Mouse (Mus musculus): Measurements from ENCODE around the gene Zfp13.
"Not testable (repeated sequence)": the region's sequence is repeated elsewhere in the genome, so short reads cannot be mapped to it uniquely, and the experiment has no call there.

The Zfp13 gene

DNA sequence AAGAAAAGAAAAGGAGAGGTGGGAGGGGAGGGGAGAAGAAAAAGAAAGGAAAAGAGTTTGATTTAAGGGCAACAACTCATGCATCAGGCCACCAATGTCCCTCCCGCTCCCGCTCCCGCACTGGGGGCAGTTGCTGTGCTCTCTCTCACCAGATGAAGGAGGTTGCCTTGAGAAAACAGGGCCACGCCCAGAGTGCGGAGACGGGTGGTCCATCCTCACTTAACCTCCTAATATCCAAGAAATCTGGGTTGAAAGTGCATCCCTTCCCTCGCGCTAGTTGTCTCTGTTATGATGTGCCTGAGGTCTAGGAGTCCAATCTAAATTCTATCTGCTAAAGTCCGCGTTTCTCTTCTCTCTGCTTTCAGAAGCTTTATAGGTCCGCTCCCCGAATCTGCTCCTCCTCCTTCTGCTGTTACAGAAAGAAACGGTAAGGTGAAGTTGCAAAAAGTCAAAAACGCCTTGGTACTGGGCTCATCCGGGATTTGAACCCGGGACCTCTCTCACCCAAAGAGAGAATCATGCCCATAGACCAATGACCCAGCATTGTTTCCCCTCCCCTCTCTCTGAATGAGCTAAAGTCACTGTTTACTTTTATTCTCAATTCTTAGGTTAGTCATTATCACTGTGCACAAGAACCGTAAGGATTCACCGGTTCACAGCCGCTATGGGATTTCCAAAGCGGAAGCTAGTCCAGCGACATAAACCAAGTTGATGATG, 60.8 kb downstream of the Zfp13 start:
- TF ChIP-seq POU5F1 (IDR thresholded peaks at IDR 0.05; ENCODE audit: borderline replicate concordance, low read length), result no peak
- TF ChIP-seq CTCF (conservative IDR thresholded peaks at IDR 0.05; ENCODE audit: low read length), result no peak
- TF ChIP-seq NANOG (IDR thresholded peaks at IDR 0.05; ENCODE audit: borderline replicate concordance, low read length), result no peak
- peaks cover 24% of the 10 kb centered on the region for H3K27me3 ChIP-seq (ENCODE audit: insufficient read depth, low read length)
- H3K9me3 ChIP-seq (ENCODE audit: low read length), result no peaks in the 10 kb centered on the region
- H3K4me1 ChIP-seq (replicated peaks; ENCODE audit: low read depth, low read length), result peaks cover 59% of the 10 kb centered on the region
- no peaks in the 10 kb centered on the region for H3K36me3 ChIP-seq (ENCODE audit: insufficient read depth, low read length)
- H3K4me3 ChIP-seq (replicated peaks; ENCODE audit: low read length), result peak overlapping the region; percentile 66

DNA sequence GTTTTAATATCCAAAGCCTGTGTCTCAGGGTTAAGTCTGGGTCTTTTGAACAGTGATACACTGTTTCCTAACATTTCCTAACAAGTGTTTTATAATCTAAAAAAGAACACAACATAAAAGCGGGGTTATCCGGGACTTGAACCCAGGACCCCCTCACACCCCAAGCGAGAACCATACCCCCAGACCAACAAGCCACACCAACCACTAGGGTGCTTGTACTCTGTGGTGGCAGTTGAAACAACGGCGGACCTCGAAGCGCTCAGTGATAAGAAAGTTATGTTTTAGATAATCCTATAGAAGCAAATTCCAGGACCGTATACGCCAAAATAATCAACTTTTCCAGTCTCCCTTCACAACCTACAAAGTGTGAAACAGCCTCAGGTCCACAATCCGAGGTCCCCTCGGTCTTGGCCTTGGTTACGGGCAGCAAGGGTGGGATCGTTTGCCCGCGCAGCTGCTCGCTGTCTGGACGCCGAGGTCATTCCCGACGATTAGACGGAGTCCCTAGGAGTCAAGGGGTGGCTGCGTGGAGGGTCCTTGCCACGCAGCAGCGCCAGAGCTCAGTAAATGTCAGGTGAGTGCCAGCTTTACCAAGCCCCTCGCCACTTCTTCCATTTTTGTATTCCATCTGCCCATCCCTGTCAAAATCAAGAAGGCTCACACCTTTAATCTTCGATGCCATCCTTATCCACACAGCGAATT, 61.6 kb downstream of the Zfp13 start:
- no peak for TF ChIP-seq POU5F1 (IDR thresholded peaks at IDR 0.05; ENCODE audit: borderline replicate concordance, low read length)
- no peak for TF ChIP-seq NANOG (IDR thresholded peaks at IDR 0.05; ENCODE audit: borderline replicate concordance, low read length)
- no peak for TF ChIP-seq CTCF (conservative IDR thresholded peaks at IDR 0.05; ENCODE audit: low read length)
- H3K27me3 ChIP-seq (ENCODE audit: insufficient read depth, low read length), result peaks cover 24% of the 10 kb centered on the region
- H3K4me1 ChIP-seq (replicated peaks; ENCODE audit: low read depth, low read length), result peaks cover 51% of the 10 kb centered on the region
- H3K36me3 ChIP-seq (ENCODE audit: insufficient read depth, low read length), result no peaks in the 10 kb centered on the region
- peak overlapping the region; percentile 66 for H3K4me3 ChIP-seq (replicated peaks; ENCODE audit: low read length)
- no peaks in the 10 kb centered on the region for H3K9me3 ChIP-seq (ENCODE audit: low read length)

DNA sequence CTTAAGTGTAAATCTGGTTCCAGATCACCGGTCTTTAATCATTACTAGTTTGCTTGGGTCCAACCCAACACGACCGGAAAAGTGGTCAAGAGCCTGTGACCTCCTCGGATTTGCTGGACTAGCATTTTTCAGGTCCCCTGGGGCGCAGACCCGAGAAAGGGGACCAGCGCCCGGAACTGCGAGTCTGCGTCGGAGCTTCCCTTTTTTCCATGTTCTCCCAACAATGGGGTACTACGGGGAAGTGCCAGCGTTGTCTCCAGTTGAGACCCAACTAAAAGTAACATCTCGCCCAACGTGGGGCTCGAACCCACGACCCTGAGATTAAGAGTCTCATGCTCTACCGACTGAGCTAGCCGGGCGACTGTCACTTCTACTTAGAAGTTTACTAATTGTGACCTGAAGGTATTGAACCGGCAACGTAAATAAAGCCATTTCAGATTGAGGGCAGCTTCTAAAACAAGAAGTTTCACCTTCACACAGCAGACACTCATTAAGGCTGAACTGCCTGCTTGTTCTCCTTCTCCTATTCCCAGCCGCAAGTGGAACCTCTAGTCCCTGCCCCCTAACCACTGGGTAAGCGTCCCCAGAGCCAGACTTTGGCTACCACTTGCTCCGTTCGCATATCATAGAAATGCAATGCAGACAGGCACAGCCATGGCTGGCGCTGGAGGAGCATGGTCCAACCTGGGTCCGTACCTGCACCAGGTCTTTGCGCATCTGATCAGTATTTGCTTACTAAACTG, 64.1 kb downstream of the Zfp13 start:
- not testable (repeated sequence) for H3K36me3 ChIP-seq (ENCODE audit: insufficient read depth, low read length); H3K9me3 ChIP-seq (ENCODE audit: low read length)
- H3K4me1 ChIP-seq (replicated peaks; ENCODE audit: low read depth, low read length), result peaks cover 31% of the 10 kb centered on the region
- peaks cover 27% of the 10 kb centered on the region for H3K27me3 ChIP-seq (ENCODE audit: insufficient read depth, low read length)
- 0 out of 2 replicates have a peak overlapping the region, but pooled peaks have one; percentile 13 for H3K4me3 ChIP-seq (replicated peaks; ENCODE audit: low read length)

DNA sequence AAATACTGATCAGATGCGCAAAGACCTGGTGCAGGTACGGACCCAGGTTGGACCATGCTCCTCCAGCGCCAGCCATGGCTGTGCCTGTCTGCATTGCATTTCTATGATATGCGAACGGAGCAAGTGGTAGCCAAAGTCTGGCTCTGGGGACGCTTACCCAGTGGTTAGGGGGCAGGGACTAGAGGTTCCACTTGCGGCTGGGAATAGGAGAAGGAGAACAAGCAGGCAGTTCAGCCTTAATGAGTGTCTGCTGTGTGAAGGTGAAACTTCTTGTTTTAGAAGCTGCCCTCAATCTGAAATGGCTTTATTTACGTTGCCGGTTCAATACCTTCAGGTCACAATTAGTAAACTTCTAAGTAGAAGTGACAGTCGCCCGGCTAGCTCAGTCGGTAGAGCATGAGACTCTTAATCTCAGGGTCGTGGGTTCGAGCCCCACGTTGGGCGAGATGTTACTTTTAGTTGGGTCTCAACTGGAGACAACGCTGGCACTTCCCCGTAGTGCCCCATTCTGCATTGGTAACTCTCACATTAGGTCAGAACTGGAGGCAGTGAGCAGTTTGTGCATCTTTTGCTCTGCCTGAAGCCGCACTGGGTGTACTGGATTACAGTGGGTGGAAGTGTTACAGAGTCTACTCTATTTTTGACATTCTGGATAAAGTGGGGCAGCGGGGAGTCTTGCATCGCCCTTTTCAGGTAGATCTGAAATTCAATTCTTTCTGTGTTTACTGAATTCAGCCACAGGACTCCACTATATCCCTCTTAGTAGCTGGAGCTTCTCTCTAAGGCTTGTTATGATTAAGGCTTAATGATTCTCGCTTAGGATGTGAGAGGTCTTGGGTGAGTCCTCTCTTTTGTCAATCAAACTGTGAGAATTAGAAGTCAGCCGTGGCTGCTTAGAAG, 65.4 kb downstream of the Zfp13 start:
- Histone ChIP-seq H3K27me3 (ENCODE audit: insufficient read depth, low read length) (peaks cover 20% of the 10 kb centered on the region), H3K4me1 (replicated peaks; ENCODE audit: low read depth, low read length) (peaks cover 18% of the 10 kb centered on the region)
- H3K4me3 ChIP-seq (replicated peaks; ENCODE audit: low read length); H3K9me3 ChIP-seq (ENCODE audit: low read length); H3K36me3 ChIP-seq (ENCODE audit: insufficient read depth, low read length): not testable (repeated sequence)

DNA sequence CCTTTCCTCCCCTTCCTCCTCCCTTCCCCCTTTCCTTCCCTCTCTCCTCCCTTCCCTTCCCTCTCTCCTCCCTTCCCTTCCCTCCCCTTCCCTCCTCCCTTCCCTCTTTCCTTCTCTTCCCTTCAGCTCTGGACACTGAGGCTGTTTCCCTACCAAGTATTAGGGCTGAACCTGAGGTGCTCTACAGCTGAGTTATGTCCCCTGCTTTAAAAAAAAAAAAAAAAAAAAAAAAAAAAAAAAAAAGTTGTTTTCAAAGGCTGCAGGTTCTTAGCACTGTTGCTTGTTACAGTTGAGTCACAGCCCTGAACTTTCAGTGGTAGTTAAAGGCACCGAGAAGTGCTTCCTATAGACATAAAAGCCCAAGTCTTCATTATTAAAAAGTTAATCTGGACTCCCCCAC, 67.9 kb downstream of the Zfp13 start:
- not testable (repeated sequence) for H3K27me3 ChIP-seq (ENCODE audit: insufficient read depth, low read length); H3K4me3 ChIP-seq (replicated peaks; ENCODE audit: low read length); H3K4me1 ChIP-seq (replicated peaks; ENCODE audit: low read depth, low read length); H3K36me3 ChIP-seq (ENCODE audit: insufficient read depth, low read length)
- H3K9me3 ChIP-seq (ENCODE audit: low read length), result peaks cover 23% of the 10 kb centered on the region
